Mouse (Mus musculus) kidney, embryonic 15.5 days (tissue): ENCODE data around the gene Spcs2. TPM values are rescaled to one million over a fixed set of nuclear protein-coding genes. Genes with fewer than 3 reads are reported as not detected.

Experiments
- ATAC-seq: fragments of 200-750 bp; cut with Nextera tagmentation; replicated peaks from 2 replicates; pipeline ENCODE4 v1.8.0; 2017; ENCODE audit warnings: moderate TSS enrichment; ENCODE audit not compliant: low FRiP score
- H3K27ac ChIP-seq: fragments of 300-500 bp; sonication (generic); 2 replicates; pipeline ENCODE4 v1.5.1; 2015; ENCODE audit warnings: mild to moderate bottlenecking, inconsistent platforms
- H3K27me3 ChIP-seq: fragments of 300-500 bp; sonication (generic); 2 replicates; pipeline ENCODE4 v1.6.1; 2015; ENCODE audit warnings: inconsistent platforms
- H3K36me3 ChIP-seq: fragments of 300-500 bp; sonication (generic); 2 replicates; pipeline ENCODE4 v1.6.1; 2015; ENCODE audit warnings: inconsistent platforms
- H3K4me1 ChIP-seq: fragments of 300-500 bp; sonication (generic); 2 replicates; pipeline ENCODE4 v1.6.1; 2015; ENCODE audit warnings: inconsistent platforms
- H3K4me2 ChIP-seq: fragments of 300-500 bp; sonication (generic); 2 replicates; pipeline ENCODE4 v1.6.1; 2015; ENCODE audit warnings: moderate library complexity, mild to moderate bottlenecking, inconsistent platforms
- H3K4me3 ChIP-seq: fragments of 300-500 bp; sonication (generic); replicated peaks from 2 replicates; pipeline ENCODE4 v1.5.1; 2015; ENCODE audit warnings: mild to moderate bottlenecking, inconsistent platforms
- H3K9ac ChIP-seq: fragments of 300-500 bp; sonication (generic); 2 replicates; pipeline ENCODE4 v1.6.1; 2015; ENCODE audit warnings: mild to moderate bottlenecking, inconsistent platforms
- H3K9me3 ChIP-seq: fragments of 300-500 bp; sonication (generic); replicated peaks from 2 replicates; pipeline ENCODE4 v1.6.1; 2016; ENCODE audit warnings: inconsistent platforms
- WGBS: fragments of 180-500 bp; shearing (Covaris S2); methylation state at CpG from one replicate; pipeline ENCODE4 v1.1.7; 2015; ENCODE audit warnings: mixed read lengths; 5-methylcytosine and 5-hydroxymethylcytosine counted together
- polyA plus RNA-seq: library from polyadenylated mRNA; unstranded; fragments of >200 nt; fragmentation: Nextera tagmentation; extraction: Ambion mirVana; gene quantifications from 2 replicates; pipeline ENCODE4 v1.2.1, GENCODE M21; 2015

The Spcs2 gene
- polyA plus RNA-seq, 1 experiment from 2014 or later = 384 TPM

GRCm38 (mm10) chr7:99795192-99795981 is 67.9 kb downstream of the Spcs2 start:
- H3K4me2 ChIP-seq = peak overlapping the region; percentile 55
- no peaks in the 10 kb centered on the region for H3K9me3 ChIP-seq
- no peak overlapping the region for H3K9ac ChIP-seq
- ATAC-seq = no peak
- H3K4me1 ChIP-seq = peaks cover 11% of the 10 kb centered on the region
- no peak overlapping the region for H3K27ac ChIP-seq
- no peaks in the 10 kb centered on the region for H3K36me3 ChIP-seq
- H3K4me3 ChIP-seq = peak overlapping the region; percentile 22; the same call in 1 of the 2 replicates
- 9% methylated on average over 17 of the region's 17 CpGs for WGBS
- H3K27me3 ChIP-seq = peaks cover 19% of the 10 kb centered on the region; the same call in 1 of the 2 replicates

- Histone ChIP-seq H3K9ac (no peak overlapping the region), H3K4me1 (peaks cover 11% of the 10 kb centered on the region), H3K27me3 (peaks cover 17% of the 10 kb centered on the region; the same call in 1 of the 2 replicates), H3K27ac (no peak overlapping the region), H3K9me3 (no peaks in the 10 kb centered on the region), H3K4me2 (no peak overlapping the region), H3K36me3 (no peaks in the 10 kb centered on the region), H3K4me3 (no peak overlapping the region)
- no peak for ATAC-seq
- 48% methylated on average over 2 of the region's 2 CpGs for WGBS
Observed at GRCm38 (mm10) chr7:99794096-99794495, 69.2 kb downstream of the Spcs2 start.

- Histone ChIP-seq H3K36me3 (no peaks in the 10 kb centered on the region), H3K27ac (no peak overlapping the region), H3K4me1 (peaks cover 17% of the 10 kb centered on the region), H3K4me3 (no peak overlapping the region), H3K9me3 (no peaks in the 10 kb centered on the region), H3K27me3 (no peaks in the 10 kb centered on the region), H3K4me2 (no peak overlapping the region), H3K9ac (no peak overlapping the region)
- WGBS = 64% methylated on average over 10 of the region's 10 CpGs
- no peak for ATAC-seq
Observed at GRCm38 (mm10) chr7:99790816-99791215, 72.4 kb downstream of the Spcs2 start.

- H3K9me3 ChIP-seq = no peaks in the 10 kb centered on the region
- H3K4me2 ChIP-seq = no peak overlapping the region
- whole genome bisulfite sequencing = 20% methylated on average over 5 of the region's 5 CpGs
- H3K27me3 ChIP-seq = no peaks in the 10 kb centered on the region
- H3K9ac ChIP-seq = no peak overlapping the region
- no peaks in the 10 kb centered on the region for H3K36me3 ChIP-seq
- peaks cover 7% of the 10 kb centered on the region for H3K4me1 ChIP-seq
- no peak overlapping the region for H3K27ac ChIP-seq
- H3K4me3 ChIP-seq = no peak overlapping the region
- ATAC-seq = no peak
Observed at GRCm38 (mm10) chr7:99788563-99788962, 74.7 kb downstream of the Spcs2 start.

GRCm38 (mm10) chr7:99787935-99788334 is 75.3 kb downstream of the Spcs2 start:
- 33% methylated on average over 2 of the region's 2 CpGs for WGBS
- Histone ChIP-seq H3K4me1 (peaks cover 7% of the 10 kb centered on the region), H3K27ac (no peak overlapping the region), H3K36me3 (no peaks in the 10 kb centered on the region), H3K9ac (no peak overlapping the region), H3K9me3 (no peaks in the 10 kb centered on the region), H3K27me3 (no peaks in the 10 kb centered on the region), H3K4me3 (no peak overlapping the region), H3K4me2 (no peak overlapping the region)
- ATAC-seq = no peak

Other genes with a start within 250 kb of the Spcs2 start
- gene Tpbgl, start 236.4 kb downstream of the Spcs2 start, polyA plus RNA-seq = 0.84 and 1.1 TPM in 2 replicates
- gene Slco2b1, start 152.1 kb downstream of the Spcs2 start, polyA plus RNA-seq = 2.4 and 2.8 TPM in 2 replicates
- gene Olfr520, start 133.2 kb downstream of the Spcs2 start, polyA plus RNA-seq = not detected in 2 replicates
- not detected in 2 replicates for gene Olfr521, start 100.0 kb downstream of the Spcs2 start, polyA plus RNA-seq
- gene Neu3, start 35.0 kb downstream of the Spcs2 start, polyA plus RNA-seq = 3.0 and 3.1 TPM in 2 replicates
- 0.21 and 0.42 TPM in 2 replicates for gene Xrra1, start 4.3 kb downstream of the Spcs2 start, polyA plus RNA-seq
- 5.9 and 6.2 TPM in 2 replicates for gene Rnf169, start 117.0 kb upstream of the Spcs2 start, polyA plus RNA-seq
- gene Chrdl2, start 142.7 kb upstream of the Spcs2 start, polyA plus RNA-seq = 0.69 and 0.87 TPM in 2 replicates